Mouse (Mus musculus): Measurements from ENCODE around the gene Gfra4. TPM values are rescaled to one million over a fixed set of nuclear protein-coding genes. Genes with fewer than 3 reads are reported as not detected.

The Gfra4 gene
- 0.84 TPM for polyA plus RNA-seq (2015; fragmentation: Illumina TruSeq; extraction: RNeasy Lipid Tissue Mini Kit (QIAGEN cat#74804); ENCODE audit: insufficient read depth, low replicate concordance)

GRCm38 (mm10) chr2:131042988-131043387, at the start of gene Gfra4:
TSS of gene Gfra4 (minus strand) at chr2:131043088.

GRCm38 (mm10) chr2:131086667-131087390, 43.9 kb upstream of the Gfra4 start, which contains the start of gene Siglec1:
TSS of gene Siglec1 (minus strand) at chr2:131086765.

GRCm38 (mm10) chr2:131063404-131063864, 20.5 kb upstream of the Gfra4 start, which contains the start of gene Adam33:
TSS of gene Adam33 (minus strand) at chr2:131063814.

Other genes with a start within 250 kb of the Gfra4 start
- 14.5 TPM for gene 4930402H24Rik, start 136.7 kb downstream of the Gfra4 start, polyA plus RNA-seq (2015; fragmentation: Illumina TruSeq; extraction: RNeasy Lipid Tissue Mini Kit (QIAGEN cat#74804); ENCODE audit: insufficient read depth, low replicate concordance)
- 16.3 TPM for gene Atrn, start 136.6 kb downstream of the Gfra4 start, polyA plus RNA-seq (2015; fragmentation: Illumina TruSeq; extraction: RNeasy Lipid Tissue Mini Kit (QIAGEN cat#74804); ENCODE audit: insufficient read depth, low replicate concordance)
- gene Adam33, start 20.7 kb upstream of the Gfra4 start, polyA plus RNA-seq (2015; fragmentation: Illumina TruSeq; extraction: RNeasy Lipid Tissue Mini Kit (QIAGEN cat#74804); ENCODE audit: insufficient read depth, low replicate concordance), result 13.7 TPM
- gene Siglec1, start 43.7 kb upstream of the Gfra4 start, polyA plus RNA-seq (2015; fragmentation: Illumina TruSeq; extraction: RNeasy Lipid Tissue Mini Kit (QIAGEN cat#74804); ENCODE audit: insufficient read depth, low replicate concordance), result 14.5 TPM
- 1.2 TPM for gene Hspa12b, start 84.2 kb upstream of the Gfra4 start, polyA plus RNA-seq (2015; fragmentation: Illumina TruSeq; extraction: RNeasy Lipid Tissue Mini Kit (QIAGEN cat#74804); ENCODE audit: insufficient read depth, low replicate concordance)
- not detected for gene Gm11037, start 90.4 kb upstream of the Gfra4 start, polyA plus RNA-seq (2015; fragmentation: Illumina TruSeq; extraction: RNeasy Lipid Tissue Mini Kit (QIAGEN cat#74804); ENCODE audit: insufficient read depth, low replicate concordance)
- 6.9 TPM for gene 1700037H04Rik, start 117.0 kb upstream of the Gfra4 start, polyA plus RNA-seq (2015; fragmentation: Illumina TruSeq; extraction: RNeasy Lipid Tissue Mini Kit (QIAGEN cat#74804); ENCODE audit: insufficient read depth, low replicate concordance)
- gene Cenpb, start 137.0 kb upstream of the Gfra4 start, polyA plus RNA-seq (2015; fragmentation: Illumina TruSeq; extraction: RNeasy Lipid Tissue Mini Kit (QIAGEN cat#74804); ENCODE audit: insufficient read depth, low replicate concordance), result 18.1 TPM
- gene Cdc25b, start 143.9 kb upstream of the Gfra4 start, polyA plus RNA-seq (2015; fragmentation: Illumina TruSeq; extraction: RNeasy Lipid Tissue Mini Kit (QIAGEN cat#74804); ENCODE audit: insufficient read depth, low replicate concordance), result 60.5 TPM
- 2.8 TPM for gene Spef1, start 144.2 kb upstream of the Gfra4 start, polyA plus RNA-seq (2015; fragmentation: Illumina TruSeq; extraction: RNeasy Lipid Tissue Mini Kit (QIAGEN cat#74804); ENCODE audit: insufficient read depth, low replicate concordance)
- gene Ap5s1, start 164.0 kb upstream of the Gfra4 start, polyA plus RNA-seq (2015; fragmentation: Illumina TruSeq; extraction: RNeasy Lipid Tissue Mini Kit (QIAGEN cat#74804); ENCODE audit: insufficient read depth, low replicate concordance), result 7.4 TPM
- 32.0 TPM for gene Mavs, start 191.0 kb upstream of the Gfra4 start, polyA plus RNA-seq (2015; fragmentation: Illumina TruSeq; extraction: RNeasy Lipid Tissue Mini Kit (QIAGEN cat#74804); ENCODE audit: insufficient read depth, low replicate concordance)
- 55.3 TPM for gene Pank2, start 219.4 kb upstream of the Gfra4 start, polyA plus RNA-seq (2015; fragmentation: Illumina TruSeq; extraction: RNeasy Lipid Tissue Mini Kit (QIAGEN cat#74804); ENCODE audit: insufficient read depth, low replicate concordance)

All from spleen, adult 10 weeks (tissue).